26 mouse cellular contexts compared by ENCODE assay signal in genomic region chr11:46377819-46378782, GRCm38 (mm10). TPM values are rescaled to one million over a fixed set of nuclear protein-coding genes. Genes with fewer than 3 reads are reported as not detected.
DNase-seq lines count a peak whose midpoint lies in the region; ATAC-seq lines count a peak whose summit lies in the region.
"Had no signal": no experiment of that assay in that cellular context is flagged by ENCODE, and none has a peak within 500 bp of the region (broad histone marks: within the 10 kb centered on the region; RNA-seq: fewer than 3 reads in every experiment).

No protein-coding gene starts in this region.

- peak; percentile 85 for ATAC-seq in common myeloid progenitor, adult 5-6 weeks (replicated peaks; ENCODE audit: low read depth, poor library complexity, severe bottlenecking)
- peak; percentile 99 for ATAC-seq in liver, embryonic 13.5 days (ENCODE audit: low read depth)
- ATAC-seq: forebrain, embryonic 15.5 days; intestine, embryonic 16.5 days; midbrain, embryonic 13.5 days; Patski had no signal

- intact Hi-C loops in heart, postnatal 14 days (cut with DNase I) = no loop called here

- H3K4me1 ChIP-seq in liver, embryonic 13.5 days (replicated peaks) = peaks cover 24% of the 10 kb centered on the region
- H3K4me1 ChIP-seq: forebrain, embryonic 15.5 days; midbrain, embryonic 13.5 days; stomach, embryonic 15.5 days had no signal

- H3K27ac ChIP-seq in liver, embryonic 13.5 days = peak overlapping the region; percentile 69
- H3K27ac ChIP-seq: forebrain, embryonic 15.5 days; gastrocnemius, adult 2 months; hindbrain, embryonic 14.5 days; kidney, embryonic 15.5 days; midbrain, embryonic 13.5 days; stomach, embryonic 15.5 days had no signal

- H3K4me3 ChIP-seq in liver, embryonic 13.5 days (replicated peaks) = no peak overlapping the region
- H3K4me3 ChIP-seq: erythroblast, embryonic 14.5 days; forebrain, embryonic 15.5 days; gastrocnemius, adult 2 months; kidney, embryonic 15.5 days; midbrain, embryonic 13.5 days; myocyte; stomach, embryonic 15.5 days had no signal

- DNase-seq in heart, adult 11 months = peak; percentile 14
- DNase-seq in heart, postnatal 14 days = no peak
- DNase-seq in liver, embryonic 13.5 days = peak; percentile 56
- peak; percentile 47 for DNase-seq in naive thymus-derived CD4-positive, alpha-beta T cell, adult 2 months (ENCODE audit: low read depth)
- no peak for DNase-seq in frontal cortex, adult 2 months (ENCODE audit: extremely low spot score in 1 of 2, low spot score in 1 of 2)
- no peak for DNase-seq in cerebellum, adult 18-20 months
- no peak for DNase-seq in layer of hippocampus, adult 18-20 months (ENCODE audit: low spot score in 2 of 2)
- DNase-seq: adrenal gland, postnatal 36 days; cerebellum, postnatal 25 days; gastrocnemius, adult 2 months; left cerebral cortex, postnatal 4 days; lung, adult 18-20 months; lung, postnatal 4 days; spleen, adult 18-20 months had no signal

- 58% methylated on average over 8 of the region's 8 CpGs for WGBS in liver, embryonic 13.5 days (ENCODE audit: insufficient replicate concordance)

- H3K9me3 ChIP-seq in liver, embryonic 13.5 days (replicated peaks) = no peaks in the 10 kb centered on the region
- H3K9me3 ChIP-seq: forebrain, embryonic 15.5 days; kidney, embryonic 15.5 days; midbrain, embryonic 13.5 days; stomach, embryonic 15.5 days had no signal

- H3K27me3 ChIP-seq in liver, embryonic 13.5 days = no peaks in the 10 kb centered on the region
- H3K27me3 ChIP-seq: CH12.LX; forebrain, embryonic 15.5 days; kidney, embryonic 15.5 days; midbrain, embryonic 13.5 days; stomach, embryonic 15.5 days had no signal

- H3K4me2 ChIP-seq in liver, embryonic 13.5 days = no peak overlapping the region
- H3K4me2 ChIP-seq: forebrain, embryonic 15.5 days; hindbrain, embryonic 14.5 days; kidney, embryonic 15.5 days; midbrain, embryonic 13.5 days; stomach, embryonic 15.5 days had no signal

- no peak overlapping the region for H3K9ac ChIP-seq in liver, embryonic 13.5 days
- H3K9ac ChIP-seq: forebrain, embryonic 15.5 days; hindbrain, embryonic 14.5 days; kidney, embryonic 15.5 days; midbrain, embryonic 13.5 days; stomach, embryonic 15.5 days had no signal

- H3K36me3 ChIP-seq in liver, embryonic 13.5 days = no peaks in the 10 kb centered on the region
- H3K36me3 ChIP-seq: forebrain, embryonic 15.5 days; kidney, embryonic 15.5 days; midbrain, embryonic 13.5 days; stomach, embryonic 15.5 days had no signal

RNA-seq across cellular contexts. Expression of gene Itk, which starts 11.2 kb away (rescaled TPM):
- total RNA-seq in heart, postnatal 14 days (2021) = 1 to 10 TPM in 1 of 2 experiments, under 1 TPM in 1; 0.26 to 3.5 TPM
- total RNA-seq in common myeloid progenitor, adult 5-6 weeks (2017) = 0.87 and 1.1 TPM in 2 replicates
- polyA plus RNA-seq in liver, embryonic 13.5 days (2015; fragmentation: Nextera tagmentation; extraction: Ambion mirVana) = 0.12 and 0.16 TPM in 2 replicates
- polyA plus RNA-seq in frontal cortex, adult 2 months (2012; rRNA removed) = 0.20 and 0.36 TPM in 2 replicates
- under 1 TPM; 0.30 to 0.57 TPM for total RNA-seq in layer of hippocampus, adult 18-20 months (2021)
- total RNA-seq: gastrocnemius, adult 2 months had no signal
- polyA plus RNA-seq: forebrain, embryonic 15.5 days; midbrain, embryonic 13.5 days had no signal

RNA-seq across cellular contexts. Expression of gene Fam71b, which starts 18.3 kb away (rescaled TPM):
- total RNA-seq in heart, postnatal 14 days (2021) = not detected
- not detected in 2 replicates for total RNA-seq in common myeloid progenitor, adult 5-6 weeks (2017)
- polyA plus RNA-seq in liver, embryonic 13.5 days (2015; fragmentation: Nextera tagmentation; extraction: Ambion mirVana) = not detected in 2 replicates
- polyA plus RNA-seq in frontal cortex, adult 2 months (2012; rRNA removed) = not detected in 2 replicates
- total RNA-seq in layer of hippocampus, adult 18-20 months (2021) = not detected
- total RNA-seq: adrenal gland, postnatal 36 days; gastrocnemius, adult 2 months; granulocyte monocyte progenitor cell, adult 5-6 weeks; left cerebral cortex, postnatal 4 days had no signal
- polyA plus RNA-seq: erythroblast, embryonic 14.5 days; forebrain, embryonic 15.5 days; hindbrain, embryonic 14.5 days; intestine, embryonic 16.5 days; kidney, embryonic 15.5 days; midbrain, embryonic 13.5 days; Patski; stomach, embryonic 15.5 days had no signal

RNA-seq across cellular contexts. Expression of gene Med7, which starts 58.6 kb away (rescaled TPM):
- total RNA-seq in heart, postnatal 14 days (2021) = 10 to 100 TPM; 18.6 to 21.8 TPM
- 38.7 and 45.2 TPM in 2 replicates for total RNA-seq in common myeloid progenitor, adult 5-6 weeks (2017)
- polyA plus RNA-seq in liver, embryonic 13.5 days (2015; fragmentation: Nextera tagmentation; extraction: Ambion mirVana) = 62.4 and 67.7 TPM in 2 replicates
- polyA plus RNA-seq in frontal cortex, adult 2 months (2012; rRNA removed) = 31.8 and 32.2 TPM in 2 replicates
- 10 to 100 TPM; 33.0 to 37.6 TPM for total RNA-seq in layer of hippocampus, adult 18-20 months (2021)

Comparison
In these comparisons a context has a peak if more than half of its experiments do, and no peak if none do; other contexts are left out.
1. DNase-seq: peak in heart, adult 11 months (single experiment), liver, embryonic 13.5 days (single experiment) and naive thymus-derived CD4-positive, alpha-beta T cell, adult 2 months (single experiment); none in heart, postnatal 14 days (0 of 2), frontal cortex, adult 2 months (0 of 2), cerebellum, adult 18-20 months (0 of 2) and layer of hippocampus, adult 18-20 months (0 of 2).